Mouse (Mus musculus): ENCODE measurements around the gene Lyl1. TPM values are rescaled to one million over a fixed set of nuclear protein-coding genes. Genes with fewer than 3 reads are reported as not detected.

Gene Lyl1
- total RNA-seq (2017), result 38.8 and 47.8 TPM in 2 replicates

DNA sequence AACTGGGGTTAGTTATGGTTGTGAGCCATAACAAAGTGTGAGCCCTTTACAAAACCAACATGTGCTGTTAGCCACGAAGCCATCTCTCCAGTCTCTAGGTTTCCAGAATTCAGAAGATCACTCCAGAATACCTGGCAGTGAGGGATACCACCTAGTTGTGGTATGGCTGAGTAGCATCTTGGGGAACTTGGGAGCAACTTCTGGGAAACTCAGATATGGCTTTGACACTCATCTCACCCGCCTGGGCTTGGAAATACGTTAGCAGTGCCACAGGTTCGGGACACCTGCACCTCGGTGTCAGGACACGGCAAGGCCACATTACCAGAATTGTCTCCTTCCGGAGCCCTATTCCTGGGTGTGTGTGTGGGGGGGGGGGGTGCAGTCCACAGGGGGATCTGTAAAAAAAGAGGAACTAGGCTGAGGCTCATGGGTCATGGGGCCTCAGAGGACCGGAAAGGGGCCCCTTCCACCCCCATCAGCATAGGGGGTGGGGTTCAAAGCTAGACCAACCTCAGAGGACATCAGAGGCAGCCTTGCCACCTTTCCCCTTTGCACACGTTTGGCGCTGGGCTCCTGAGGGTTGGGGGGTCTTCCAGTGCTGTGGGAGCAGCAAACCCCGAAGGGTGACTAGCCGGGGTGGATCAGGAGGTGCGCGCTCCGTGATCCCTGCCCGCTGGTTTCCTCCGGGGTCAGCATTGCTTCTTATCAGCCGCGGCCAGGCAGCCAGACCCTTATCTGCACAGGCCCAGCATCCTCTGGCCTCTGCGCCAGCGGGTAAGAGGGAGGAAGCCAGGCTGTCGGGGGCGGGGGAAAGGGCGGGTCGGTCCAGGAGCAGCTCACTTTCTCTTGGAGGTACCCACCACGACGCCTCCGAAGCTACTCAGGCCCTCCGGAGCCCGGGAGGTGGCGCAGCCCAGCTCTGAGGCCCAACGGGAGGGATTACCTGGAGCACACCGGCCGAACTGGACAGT is at the start of gene Lyl1:
TSS of gene Lyl1 (plus strand) at position 517 of the 971 bp plus-strand sequence.
- peak; percentile 42 for ATAC-seq (replicated peaks; ENCODE audit: low read depth, poor library complexity, severe bottlenecking)

DNA sequence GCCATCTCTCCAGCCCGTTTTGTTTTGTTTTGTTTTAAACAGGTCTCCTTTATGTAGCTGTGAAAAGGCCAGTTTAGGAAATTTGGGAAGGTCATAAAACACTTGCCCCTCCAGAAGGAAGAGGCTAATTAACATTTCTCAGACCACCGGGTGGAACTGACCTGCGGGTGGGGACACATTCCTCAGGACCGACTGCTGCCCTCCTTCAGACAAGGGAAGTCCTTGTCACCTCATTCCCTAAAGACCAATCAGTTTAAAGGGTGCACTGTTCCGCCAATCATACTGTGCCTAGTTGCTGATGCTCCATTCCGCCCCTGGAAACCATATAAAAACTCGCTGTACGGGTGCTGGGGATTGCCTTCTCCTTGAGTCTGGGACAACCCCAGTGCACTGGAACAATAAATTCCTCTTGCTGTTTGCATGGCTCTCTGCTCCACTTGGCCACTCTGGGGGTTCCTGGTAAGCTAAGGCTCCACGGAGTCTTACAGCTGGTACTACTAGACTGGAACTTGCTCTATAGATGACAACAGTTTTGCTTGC is 48.1 kb upstream of the Lyl1 start:
- no peak for ATAC-seq (replicated peaks; ENCODE audit: low read depth, poor library complexity, severe bottlenecking)

DNA sequence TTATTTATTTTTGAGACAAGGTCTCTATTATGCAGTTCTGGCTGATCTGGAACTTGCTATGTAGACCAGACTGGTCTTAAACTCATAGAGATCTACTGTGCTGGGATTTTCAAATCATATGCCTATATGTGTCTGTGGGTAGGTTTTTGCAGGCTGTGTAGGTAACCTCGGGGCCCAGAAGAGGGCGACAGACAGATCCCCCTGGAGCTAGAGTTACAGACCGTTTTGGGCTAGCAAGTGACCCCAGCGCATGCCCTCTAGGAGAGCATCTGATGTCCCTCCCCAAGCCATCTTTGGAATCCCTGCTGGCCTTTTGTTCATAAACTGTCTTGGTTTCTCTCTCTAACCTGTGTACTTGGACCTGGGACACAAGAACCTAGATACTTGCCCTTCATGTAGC is 46.7 kb upstream of the Lyl1 start:
- no peak for ATAC-seq (replicated peaks; ENCODE audit: low read depth, poor library complexity, severe bottlenecking)

DNA sequence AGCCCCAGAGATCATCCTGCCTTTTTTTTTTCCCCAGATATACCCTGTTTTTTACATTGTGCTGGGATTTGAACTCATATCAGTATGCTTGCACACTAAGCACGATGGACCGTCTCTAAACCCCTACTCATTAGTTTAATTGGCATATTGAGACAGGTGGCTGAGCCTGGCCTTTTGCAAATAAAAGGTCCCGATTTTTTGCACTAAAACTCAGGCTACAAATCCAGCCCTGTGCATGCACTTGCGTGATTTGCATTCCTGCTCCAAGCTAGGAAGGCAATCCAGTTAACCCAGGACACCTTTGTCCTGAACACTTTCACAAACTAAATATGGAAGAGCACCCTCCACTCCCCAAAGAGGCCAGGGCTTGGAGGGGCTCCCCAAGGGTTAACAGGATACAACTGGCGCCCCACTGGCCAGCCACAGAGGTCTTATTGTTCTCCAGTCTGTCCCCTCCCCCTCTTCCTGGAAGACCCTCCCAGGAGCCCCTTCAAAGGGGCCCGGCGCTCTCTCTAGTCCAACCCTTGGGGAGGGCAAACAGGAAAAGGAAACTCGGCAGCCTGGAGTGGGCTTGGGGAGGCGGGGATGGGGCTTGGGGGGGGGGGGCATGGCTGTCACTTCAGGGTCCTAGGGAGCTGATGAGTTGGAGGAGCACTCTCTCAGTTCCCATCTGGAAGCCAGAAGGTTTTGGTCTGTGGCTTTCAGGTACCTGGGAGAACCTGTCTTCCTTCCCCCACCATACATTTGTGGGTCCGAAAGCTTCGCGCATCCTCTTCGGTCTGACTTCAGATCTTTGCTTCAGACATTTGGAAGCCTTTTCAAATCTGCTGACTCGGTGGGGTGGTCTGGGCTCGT is 45.7 kb upstream of the Lyl1 start:
- ATAC-seq (replicated peaks; ENCODE audit: low read depth, poor library complexity, severe bottlenecking), result no peak

DNA sequence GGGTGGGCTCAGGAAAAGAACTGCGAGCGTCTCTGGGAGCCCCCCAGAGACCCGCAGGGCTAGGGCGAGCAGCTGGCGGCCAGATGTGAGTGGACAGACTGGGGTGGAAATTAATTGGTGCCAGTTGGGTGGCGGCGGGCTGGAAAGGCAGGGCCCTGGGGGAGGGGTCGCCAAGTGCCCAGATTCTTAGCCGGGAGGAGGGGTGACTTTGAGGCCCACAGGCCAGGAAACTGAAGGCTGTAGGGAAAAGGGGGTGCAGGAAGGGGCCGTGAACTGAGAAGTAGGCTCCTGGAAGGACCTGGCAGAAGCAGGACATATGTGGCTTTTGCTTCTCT is 45.1 kb upstream of the Lyl1 start:
- no peak for ATAC-seq (replicated peaks; ENCODE audit: low read depth, poor library complexity, severe bottlenecking)

DNA sequence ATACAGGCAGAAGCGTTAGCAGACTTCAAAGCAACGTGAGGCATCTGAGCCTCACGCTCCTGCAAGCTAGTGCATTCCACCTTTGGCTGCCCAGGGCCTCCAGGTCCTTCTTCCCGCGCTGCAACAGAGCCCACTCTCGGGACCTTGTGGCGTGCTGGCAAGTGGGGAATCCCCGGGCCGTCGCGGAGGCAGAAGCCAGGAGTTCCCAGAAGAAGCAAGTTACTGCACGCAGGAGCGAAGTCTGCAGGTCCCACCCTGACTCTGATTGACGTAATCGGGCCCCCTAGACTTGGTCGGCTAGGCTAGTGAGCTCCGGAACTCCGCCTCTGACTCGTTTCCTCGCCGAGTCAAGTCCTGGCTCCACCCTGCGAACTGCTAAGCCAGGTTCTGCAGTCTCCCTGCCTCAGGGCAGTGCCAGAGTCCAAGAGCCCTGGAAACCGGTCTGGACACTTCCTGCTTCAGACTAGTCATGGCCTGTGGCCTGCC is 44.6 kb upstream of the Lyl1 start:
- peak; percentile 64 for ATAC-seq (replicated peaks; ENCODE audit: low read depth, poor library complexity, severe bottlenecking)

DNA sequence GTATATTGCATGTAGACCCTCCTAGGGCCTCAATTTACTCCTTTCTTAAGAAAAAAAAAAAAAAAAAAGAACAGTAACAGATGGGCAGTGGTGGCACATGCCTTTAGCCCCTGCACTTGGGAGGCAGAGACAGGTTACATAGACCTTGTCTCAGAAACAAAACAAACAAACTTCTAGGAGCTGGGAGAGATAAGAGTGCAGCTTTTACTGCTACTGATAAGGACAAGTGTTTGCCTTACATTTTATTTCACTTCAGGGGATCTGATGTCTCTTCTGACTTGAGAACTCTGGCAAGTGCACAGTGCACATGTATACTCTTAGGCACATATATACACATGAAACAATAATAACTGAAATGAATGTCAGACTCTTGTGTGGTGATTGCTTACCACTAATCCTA is 44.1 kb upstream of the Lyl1 start:
- ATAC-seq (replicated peaks; ENCODE audit: low read depth, poor library complexity, severe bottlenecking), result no peak

DNA sequence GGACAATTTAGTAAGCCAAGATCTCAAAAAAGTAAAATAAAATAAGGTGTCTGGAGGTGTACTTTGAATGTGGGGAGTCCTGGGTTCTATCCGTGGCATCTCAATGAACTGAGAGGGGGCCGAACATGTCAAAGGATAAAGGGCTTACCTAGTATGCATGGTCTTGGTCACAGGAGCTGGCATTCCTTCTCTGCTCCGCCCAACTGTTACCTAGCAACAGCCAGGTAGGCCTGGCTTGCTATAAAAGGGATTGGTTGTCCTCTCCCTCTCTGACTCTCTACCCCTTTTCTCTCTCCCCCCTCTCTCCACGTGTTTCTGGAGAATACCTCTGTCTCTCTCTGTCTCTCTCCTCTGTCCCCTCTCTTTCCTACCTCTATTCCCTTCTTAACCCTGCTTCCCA is 43.6 kb upstream of the Lyl1 start:
- no peak for ATAC-seq (replicated peaks; ENCODE audit: low read depth, poor library complexity, severe bottlenecking)

DNA sequence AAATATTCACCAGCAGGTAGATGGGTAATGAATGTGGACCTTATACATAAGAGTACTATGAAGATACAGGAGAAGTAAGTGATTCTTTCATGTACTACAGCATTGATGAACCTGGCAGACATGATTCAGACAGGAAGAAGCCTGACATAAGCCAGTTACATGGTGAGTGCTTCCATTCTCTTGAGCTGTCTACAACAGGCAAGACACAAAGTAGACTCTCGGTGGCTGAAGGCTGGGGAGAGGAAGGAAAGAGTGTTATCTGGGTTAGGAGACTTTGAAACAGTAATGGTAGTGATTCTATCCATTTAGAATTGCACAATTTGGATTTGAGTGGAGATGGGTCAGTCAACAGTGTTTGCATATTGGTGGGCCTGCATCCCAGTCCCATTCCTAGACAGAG is 42.3 kb upstream of the Lyl1 start:
- no peak for ATAC-seq (replicated peaks; ENCODE audit: low read depth, poor library complexity, severe bottlenecking)

DNA sequence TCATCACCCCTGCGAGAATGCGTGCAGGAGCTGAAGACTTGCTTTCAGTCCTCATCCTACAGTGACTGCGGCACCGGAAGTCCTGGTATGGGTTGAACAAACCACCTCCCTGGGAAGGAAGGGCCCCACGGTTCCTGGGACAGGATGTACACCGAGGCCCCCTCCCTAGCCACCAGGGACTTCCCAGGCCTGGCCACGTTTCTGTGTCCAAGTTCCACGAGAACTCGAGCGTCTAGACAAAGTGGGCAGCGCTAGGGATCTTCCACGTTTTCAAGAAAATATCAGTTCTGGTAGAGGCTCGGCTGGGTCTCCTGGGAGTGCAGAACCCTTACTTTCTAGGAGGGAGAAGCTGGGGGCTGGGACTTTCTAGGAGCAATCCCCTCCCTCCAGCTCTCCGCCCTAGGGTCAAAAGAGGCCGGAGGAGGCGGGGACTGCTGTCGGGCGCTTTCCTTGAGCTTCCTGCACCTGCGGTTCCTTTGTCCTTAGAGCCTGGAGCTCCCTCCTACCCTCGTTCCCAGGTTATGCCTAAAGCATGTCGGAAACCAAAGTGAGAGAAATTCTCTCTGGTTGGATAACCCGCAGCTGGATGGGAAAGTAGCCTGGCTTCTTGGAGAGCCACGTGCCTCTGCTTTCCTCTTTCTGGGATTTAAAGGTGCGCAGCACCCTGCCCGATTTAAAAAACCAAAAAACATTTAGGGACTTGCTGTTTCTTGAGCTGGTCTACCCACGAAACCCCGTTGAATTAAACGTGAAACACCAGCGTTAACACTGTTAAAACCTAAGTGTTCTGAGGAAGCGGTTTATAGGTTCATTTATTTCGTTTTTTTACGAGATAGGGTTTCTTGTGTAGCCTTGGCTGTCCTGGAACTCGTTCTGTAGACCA is 41.1 kb upstream of the Lyl1 start:
- peak; percentile 6; the same call in 1 of the 2 replicates for ATAC-seq (replicated peaks; ENCODE audit: low read depth, poor library complexity, severe bottlenecking)

DNA sequence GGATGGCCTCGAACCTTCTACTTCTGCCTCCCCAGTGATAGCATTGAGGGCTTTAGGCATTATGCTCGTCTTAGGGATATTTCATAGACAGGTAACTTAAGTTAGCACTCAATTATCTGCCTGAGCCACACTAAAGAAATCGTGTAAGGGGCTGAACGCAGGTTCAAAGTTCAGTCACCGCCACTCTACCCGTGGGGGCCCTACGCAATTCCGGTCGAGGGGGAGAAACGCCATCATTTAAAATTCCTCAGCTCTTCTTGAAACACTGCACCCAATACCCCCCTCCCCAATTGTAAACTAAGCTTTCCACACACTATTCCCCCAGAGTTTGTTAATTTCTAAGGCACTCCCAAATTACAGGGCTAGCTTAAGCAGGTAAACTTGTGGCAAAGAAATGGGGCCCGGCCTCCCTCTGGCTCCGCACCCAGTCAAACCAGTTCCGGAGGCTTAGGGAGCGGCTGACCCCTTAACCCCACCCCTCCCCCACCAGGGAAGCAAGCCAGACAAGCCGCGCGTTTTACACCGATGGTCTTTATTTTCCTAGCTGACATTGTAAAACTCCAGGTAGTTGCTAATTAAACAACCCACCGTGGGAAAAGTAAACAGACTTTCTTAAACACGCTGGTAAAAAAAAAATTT is 40.3 kb upstream of the Lyl1 start:
- ATAC-seq (replicated peaks; ENCODE audit: low read depth, poor library complexity, severe bottlenecking), result no peak

DNA sequence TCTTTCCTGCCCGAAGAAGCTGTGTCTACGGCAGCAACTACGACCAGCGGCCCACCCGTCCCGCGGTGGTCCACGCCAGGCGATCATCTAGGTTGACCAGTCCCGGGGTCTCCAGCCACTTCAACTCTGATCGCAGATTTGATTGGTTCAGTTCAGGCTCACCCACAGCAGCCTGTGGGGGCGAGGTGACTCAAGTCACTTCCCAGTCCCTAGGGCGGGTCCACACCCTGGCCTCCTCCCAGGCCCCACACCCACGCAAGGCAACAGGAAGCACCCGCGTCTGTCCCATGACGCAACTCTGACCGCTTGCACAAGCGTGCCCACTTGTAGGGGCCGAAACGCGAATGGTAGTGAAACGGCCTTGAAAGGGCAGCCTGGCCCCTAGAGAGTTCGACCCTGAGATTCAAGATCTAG is 39.8 kb upstream of the Lyl1 start:
- ATAC-seq (replicated peaks; ENCODE audit: low read depth, poor library complexity, severe bottlenecking), result peak; percentile 4

DNA sequence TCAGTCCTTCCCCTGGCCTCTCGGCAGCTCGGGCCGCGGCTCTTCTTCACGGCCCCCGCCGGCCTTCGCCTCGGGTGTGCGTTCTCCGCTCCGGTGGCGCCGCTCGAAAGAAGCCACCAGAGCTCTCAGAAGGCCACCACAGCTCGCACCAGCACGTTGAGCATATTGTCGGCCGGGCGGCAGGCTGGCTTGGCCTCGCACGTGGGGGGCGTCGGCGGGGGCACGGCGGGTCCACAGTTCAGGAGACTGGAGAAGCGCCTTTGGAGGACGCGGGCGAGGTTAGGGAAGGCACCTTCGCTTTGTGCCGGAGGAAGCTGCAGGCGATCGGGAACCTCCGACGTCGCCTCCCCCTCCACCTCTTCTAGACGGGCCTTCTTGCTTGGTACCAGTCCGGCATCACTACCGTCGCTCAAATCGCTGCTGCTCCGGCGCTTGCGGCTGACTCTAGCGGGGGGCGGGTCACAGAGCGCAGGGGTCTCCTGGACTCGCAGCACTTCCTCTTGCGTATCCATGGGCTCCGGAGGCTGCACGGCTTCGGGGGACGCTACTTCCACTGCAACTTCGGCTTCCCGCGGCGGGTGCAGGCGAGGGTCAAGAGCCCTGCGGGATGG is 39.2 kb upstream of the Lyl1 start:
- ATAC-seq (replicated peaks; ENCODE audit: low read depth, poor library complexity, severe bottlenecking), result peak; percentile 12

DNA sequence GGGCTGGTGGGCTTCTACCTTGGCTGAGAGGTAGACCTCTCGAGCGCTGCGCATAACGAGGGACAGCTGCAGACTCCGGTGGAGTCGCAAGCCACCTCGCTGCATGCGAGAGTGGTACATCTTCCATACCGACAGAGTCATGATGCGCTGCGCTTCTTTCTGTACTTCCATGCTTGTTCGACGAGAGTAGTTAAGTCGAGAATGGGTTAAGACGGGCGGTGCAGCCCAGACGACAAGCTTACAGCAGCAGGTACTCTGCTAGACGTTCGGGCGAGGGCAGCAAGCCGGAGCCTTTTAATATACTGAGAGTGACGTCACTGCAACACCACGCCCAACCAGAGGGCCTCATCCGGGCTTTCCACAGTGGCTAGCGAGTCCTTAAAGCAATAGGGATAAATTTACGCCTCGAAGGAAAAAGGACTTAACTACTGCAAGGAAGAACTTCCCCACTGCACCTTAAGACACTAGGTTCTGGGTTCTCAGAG is 38.6 kb upstream of the Lyl1 start, which contains the start of gene Ier2:
TSS of gene Ier2 (minus strand) at position 272 of the 485 bp plus-strand sequence.
- ATAC-seq (replicated peaks; ENCODE audit: low read depth, poor library complexity, severe bottlenecking), result peak; percentile 36

DNA sequence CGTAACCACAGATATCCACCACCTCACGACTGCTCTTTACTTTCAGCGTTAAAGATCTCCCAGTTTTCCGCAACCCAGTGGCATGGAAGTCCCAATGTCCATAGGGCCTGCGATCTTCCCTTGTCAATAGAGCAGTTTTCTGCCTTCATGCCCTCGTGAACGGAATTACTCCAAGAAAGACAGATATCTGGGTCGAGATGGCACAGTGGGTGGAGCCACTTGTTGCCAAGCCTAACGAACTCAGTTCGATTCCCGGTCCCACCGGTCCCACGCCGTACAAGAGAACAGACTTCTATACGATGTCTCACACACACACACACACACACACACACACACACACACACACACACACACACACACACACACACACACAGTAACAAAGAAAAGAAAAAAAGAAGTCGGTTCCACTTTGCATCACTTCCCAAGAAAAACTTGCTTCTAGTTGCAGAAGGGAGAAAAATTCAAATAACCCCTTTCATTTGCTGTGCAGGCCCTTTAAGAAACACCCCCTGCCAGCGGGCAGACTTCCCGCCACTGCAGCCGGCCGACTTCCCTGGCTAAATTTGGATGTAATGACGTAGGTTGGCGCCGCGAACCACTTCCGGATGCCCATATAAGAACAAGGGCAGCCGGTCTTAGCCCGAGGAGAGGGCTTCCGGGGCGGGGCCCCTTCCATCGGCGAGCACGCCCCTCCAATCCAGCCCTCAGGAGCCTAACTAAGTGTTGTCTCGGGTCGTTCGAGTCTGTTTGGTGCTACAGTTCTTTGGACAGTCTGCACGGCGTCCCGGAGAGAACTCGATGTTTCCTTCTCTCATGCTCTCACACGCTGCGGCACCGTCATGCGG is 37.6 kb upstream of the Lyl1 start:
- peak; percentile 43 for ATAC-seq (replicated peaks; ENCODE audit: low read depth, poor library complexity, severe bottlenecking)

DNA sequence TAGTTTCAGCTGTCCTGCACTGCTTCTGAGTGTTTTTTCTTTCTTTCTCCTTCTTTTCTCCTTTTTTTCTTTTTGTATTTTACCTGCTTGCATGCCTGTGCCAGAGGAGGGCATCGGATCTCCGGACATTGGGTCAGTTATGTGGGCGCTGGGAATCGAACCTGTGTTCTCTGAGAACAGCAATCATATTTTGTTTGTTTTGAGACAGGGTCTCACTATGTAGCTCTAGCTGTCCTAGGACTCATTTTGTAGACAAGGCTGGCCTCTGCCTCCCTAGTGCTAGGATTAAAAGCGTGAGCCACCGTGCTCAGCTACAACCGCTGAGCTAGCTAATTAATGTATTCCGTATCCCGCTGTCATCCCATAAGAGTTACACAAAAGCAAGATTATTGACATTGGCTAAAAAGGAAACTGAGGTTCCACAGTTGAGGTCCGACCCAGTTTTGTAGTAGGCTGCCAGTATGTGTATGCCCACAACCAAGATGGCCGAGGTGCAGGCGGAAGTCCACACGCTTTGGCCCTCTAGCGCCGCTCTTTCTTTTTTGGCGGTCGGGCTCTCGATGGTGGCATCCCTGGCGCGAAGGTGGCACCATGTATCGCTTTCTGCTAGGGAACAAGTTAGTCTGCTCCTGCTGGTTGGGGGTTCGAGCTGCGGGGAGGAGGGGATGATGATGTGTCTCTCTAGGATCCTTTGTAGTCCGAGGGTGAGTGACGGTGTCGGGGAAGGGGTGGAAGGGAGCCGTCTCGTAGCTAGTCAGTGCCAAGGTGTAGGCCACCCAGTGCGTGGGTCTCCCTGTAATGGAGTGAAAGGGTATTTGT is 36.5 kb upstream of the Lyl1 start:
- peak; percentile 23 for ATAC-seq (replicated peaks; ENCODE audit: low read depth, poor library complexity, severe bottlenecking)

DNA sequence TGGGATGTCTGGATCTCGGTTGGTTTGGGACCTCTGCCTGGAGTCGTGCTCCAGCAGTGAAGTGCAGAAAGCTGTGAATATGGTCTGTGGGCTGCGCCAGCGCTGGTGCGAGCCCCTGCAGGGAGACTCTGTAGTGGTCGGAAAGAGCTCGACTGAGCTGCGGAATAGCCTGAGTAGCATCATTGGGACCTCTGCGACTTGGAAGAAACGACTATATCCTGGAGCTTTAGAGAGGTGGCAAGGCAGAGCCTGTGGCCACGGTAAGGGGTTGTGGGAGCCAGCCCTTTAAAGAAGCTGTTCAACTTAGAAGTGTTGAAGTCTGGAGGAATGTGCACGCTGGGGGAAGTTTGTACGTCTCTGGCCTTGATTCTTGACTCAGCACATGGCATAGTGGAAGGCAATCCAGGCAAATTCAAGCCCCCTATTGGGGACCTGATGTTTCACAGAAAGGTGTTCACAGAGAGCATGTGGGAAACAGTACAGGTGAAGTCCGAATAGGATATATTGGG is 35.8 kb upstream of the Lyl1 start:
- ATAC-seq (replicated peaks; ENCODE audit: low read depth, poor library complexity, severe bottlenecking), result no peak
